Comparison of ENCODE assay signal across 8 mouse cellular contexts in genomic region chr3:30650062-30650841, GRCm38 (mm10). TPM values are rescaled to one million over a fixed set of nuclear protein-coding genes. Genes with fewer than 3 reads are reported as not detected.
A peak's percentile ranks its signal among the peaks of the same experiment; 100 is the strongest.
DNase-seq lines count a peak whose midpoint lies in the region; ATAC-seq and TF ChIP-seq lines count a peak whose summit lies in the region.

No protein-coding gene starts in this region.

- no peak for TF ChIP-seq POLR2A in cerebellum, adult 2 months (IDR thresholded peaks at IDR 0.05; ENCODE audit: borderline replicate concordance, insufficient read depth, low read length)

- peak overlapping the region; percentile 49 for H3K9ac ChIP-seq in limb, embryonic 11.5 days (ENCODE audit: low read length)
- peak overlapping the region; percentile 29; the same call in 1 of the 2 replicates for H3K9ac ChIP-seq in midbrain, embryonic 12.5 days (replicated peaks)

- H3K4me3 ChIP-seq in cerebellum, adult 2 months (replicated peaks; ENCODE audit: insufficient read depth, low read depth, low read length) = peak overlapping the region; percentile 33
- peak overlapping the region; percentile 53 for H3K4me3 ChIP-seq in hindbrain, embryonic 10.5 days
- peak overlapping the region; percentile 43 for H3K4me3 ChIP-seq in limb, embryonic 11.5 days (ENCODE audit: low read depth, low read length)
- H3K4me3 ChIP-seq in midbrain, embryonic 12.5 days = peak overlapping the region; percentile 43

- DNase-seq in cerebellum, adult 2 months = peak in 1 of 2 experiments; percentile 13
- DNase-seq in cerebellum, adult 8-10 months = no peak
- DNase-seq in urinary bladder, postnatal 14 days (ENCODE audit: low spot score) = peak; percentile 46
- DNase-seq in urinary bladder, adult 2 months (ENCODE audit: low spot score) = no peak
- peak; percentile 35 for DNase-seq in hindbrain, embryonic 10.5 days (ENCODE audit: low spot score)
- peak; percentile 60 for DNase-seq in limb, embryonic 11.5 days (ENCODE audit: low spot score)
- DNase-seq in c-Kit-positive CD71-positive TER-119-positive erythroid progenitor cells, embryonic 14.5 days (ENCODE audit: low spot score) = no peak

- H3K4me2 ChIP-seq in limb, embryonic 11.5 days (ENCODE audit: low read depth, severe bottlenecking) = peak overlapping the region; percentile 84
- H3K4me2 ChIP-seq in midbrain, embryonic 12.5 days (replicated peaks) = peak overlapping the region; percentile 62

- ATAC-seq in limb, embryonic 11.5 days (ENCODE audit: insufficient number of reproducible peaks, low FRiP score, low TSS enrichment, low read depth) = no peak
- no peak for ATAC-seq in midbrain, embryonic 12.5 days (ENCODE audit: low FRiP score, low read depth)

- peaks cover 2% of the 10 kb centered on the region; the same call in 1 of the 2 replicates for H3K27me3 ChIP-seq in cerebellum, adult 2 months (ENCODE audit: control insufficient read depth, insufficient read depth, low read length)
- H3K27me3 ChIP-seq in hindbrain, embryonic 10.5 days (ENCODE audit: insufficient read depth, poor library complexity, severe bottlenecking) = peaks cover 42% of the 10 kb centered on the region
- peaks cover 15% of the 10 kb centered on the region for H3K27me3 ChIP-seq in limb, embryonic 11.5 days (ENCODE audit: control insufficient read depth, insufficient read depth, low read length)
- H3K27me3 ChIP-seq in midbrain, embryonic 12.5 days = peaks cover 40% of the 10 kb centered on the region

- no peak overlapping the region for H3K27ac ChIP-seq in cerebellum, adult 2 months (ENCODE audit: insufficient read depth, low read length)
- H3K27ac ChIP-seq in hindbrain, embryonic 10.5 days = no peak overlapping the region
- H3K27ac ChIP-seq in limb, embryonic 11.5 days (replicated peaks; ENCODE audit: low read depth, low read length) = no peak overlapping the region
- no peak overlapping the region for H3K27ac ChIP-seq in midbrain, embryonic 12.5 days (replicated peaks)

- TF ChIP-seq CTCF in cerebellum, adult 2 months (IDR thresholded peaks at IDR 0.05; ENCODE audit: borderline replicate concordance, insufficient read depth, low read depth, low read length) = no peak

- no peaks in the 10 kb centered on the region for H3K36me3 ChIP-seq in hindbrain, embryonic 10.5 days
- H3K36me3 ChIP-seq in limb, embryonic 11.5 days (ENCODE audit: control insufficient read depth, insufficient read depth, low read length) = no peaks in the 10 kb centered on the region
- no peaks in the 10 kb centered on the region for H3K36me3 ChIP-seq in midbrain, embryonic 12.5 days

- WGBS in cerebellum, adult 2 months = under 1% methylated on average over 41 of the region's 41 CpGs
- under 1% methylated on average over 41 of the region's 41 CpGs for WGBS in hindbrain, embryonic 10.5 days
- under 1% methylated on average over 41 of the region's 41 CpGs for WGBS in limb, embryonic 11.5 days
- WGBS in midbrain, embryonic 12.5 days = under 1% methylated on average over 41 of the region's 41 CpGs

- H3K9me3 ChIP-seq in hindbrain, embryonic 10.5 days = no peaks in the 10 kb centered on the region
- H3K9me3 ChIP-seq in limb, embryonic 11.5 days (ENCODE audit: control insufficient read depth, low read length) = no peaks in the 10 kb centered on the region
- H3K9me3 ChIP-seq in midbrain, embryonic 12.5 days = no peaks in the 10 kb centered on the region

- no peaks in the 10 kb centered on the region for H3K4me1 ChIP-seq in cerebellum, adult 2 months (ENCODE audit: control insufficient read depth, insufficient read depth, low read length)
- peaks cover 28% of the 10 kb centered on the region for H3K4me1 ChIP-seq in hindbrain, embryonic 10.5 days (replicated peaks)
- no peaks in the 10 kb centered on the region for H3K4me1 ChIP-seq in limb, embryonic 11.5 days (ENCODE audit: control insufficient read depth, insufficient read depth, low read length)
- H3K4me1 ChIP-seq in midbrain, embryonic 12.5 days = peaks cover 18% of the 10 kb centered on the region

RNA-seq across cellular contexts. Expression of gene Lrrc34, which starts 2.6 kb away (rescaled TPM):
- 0.21 and 0.24 TPM in 2 replicates for polyA plus RNA-seq in cerebellum, adult 2 months (2012; rRNA removed)
- 0.25 and 0.27 TPM in 2 replicates for polyA plus RNA-seq in urinary bladder, adult 2 months (2012; rRNA removed)
- polyA plus RNA-seq in hindbrain, embryonic 10.5 days (2016; fragmentation: Nextera tagmentation; extraction: Ambion mirVana) = 3.6 and 4.0 TPM in 2 replicates
- 2.1 and 2.6 TPM in 2 replicates for polyA plus RNA-seq in limb, embryonic 11.5 days (2014; fragmentation: Nextera tagmentation; extraction: Ambion mirVana)
- 0.88 and 1.3 TPM in 2 replicates for polyA plus RNA-seq in midbrain, embryonic 12.5 days (2016; fragmentation: Nextera tagmentation; extraction: Ambion mirVana)

RNA-seq across cellular contexts. Expression of gene Lrriq4, which starts 5.9 kb away (rescaled TPM):
- polyA plus RNA-seq in cerebellum, adult 2 months (2012; rRNA removed) = not detected in 2 replicates
- polyA plus RNA-seq in urinary bladder, adult 2 months (2012; rRNA removed) = 0.06 TPM in 1 of 2 replicates, not detected in the other
- not detected in 2 replicates for polyA plus RNA-seq in hindbrain, embryonic 10.5 days (2016; fragmentation: Nextera tagmentation; extraction: Ambion mirVana)
- not detected in 2 replicates for polyA plus RNA-seq in limb, embryonic 11.5 days (2014; fragmentation: Nextera tagmentation; extraction: Ambion mirVana)
- polyA plus RNA-seq in midbrain, embryonic 12.5 days (2016; fragmentation: Nextera tagmentation; extraction: Ambion mirVana) = not detected in 2 replicates

RNA-seq across cellular contexts. Expression of gene Mynn, which starts 48.4 kb away (rescaled TPM):
- polyA plus RNA-seq in cerebellum, adult 2 months (2012; rRNA removed) = 16.7 and 21.6 TPM in 2 replicates
- polyA plus RNA-seq in urinary bladder, adult 2 months (2012; rRNA removed) = 18.3 and 22.5 TPM in 2 replicates
- 24.3 and 28.1 TPM in 2 replicates for polyA plus RNA-seq in hindbrain, embryonic 10.5 days (2016; fragmentation: Nextera tagmentation; extraction: Ambion mirVana)
- 32.1 and 37.8 TPM in 2 replicates for polyA plus RNA-seq in limb, embryonic 11.5 days (2014; fragmentation: Nextera tagmentation; extraction: Ambion mirVana)
- polyA plus RNA-seq in midbrain, embryonic 12.5 days (2016; fragmentation: Nextera tagmentation; extraction: Ambion mirVana) = 34.7 and 39.6 TPM in 2 replicates

RNA-seq across cellular contexts. Expression of gene Lrrc31, which starts 49.4 kb away (rescaled TPM):
- polyA plus RNA-seq in cerebellum, adult 2 months (2012; rRNA removed) = not detected in 2 replicates
- polyA plus RNA-seq in urinary bladder, adult 2 months (2012; rRNA removed) = 0.11 TPM in 1 of 2 replicates, not detected in the other
- polyA plus RNA-seq in hindbrain, embryonic 10.5 days (2016; fragmentation: Nextera tagmentation; extraction: Ambion mirVana) = not detected in 2 replicates
- 0.08 TPM in 1 of 2 replicates, not detected in the other for polyA plus RNA-seq in limb, embryonic 11.5 days (2014; fragmentation: Nextera tagmentation; extraction: Ambion mirVana)
- not detected in 2 replicates for polyA plus RNA-seq in midbrain, embryonic 12.5 days (2016; fragmentation: Nextera tagmentation; extraction: Ambion mirVana)

RNA-seq across cellular contexts. Expression of gene Actrt3, which starts 50.5 kb away (rescaled TPM):
- polyA plus RNA-seq in cerebellum, adult 2 months (2012; rRNA removed) = 1.8 and 2.5 TPM in 2 replicates
- not detected in 2 replicates for polyA plus RNA-seq in urinary bladder, adult 2 months (2012; rRNA removed)
- polyA plus RNA-seq in hindbrain, embryonic 10.5 days (2016; fragmentation: Nextera tagmentation; extraction: Ambion mirVana) = 0.14 TPM in 1 of 2 replicates, not detected in the other
- polyA plus RNA-seq in limb, embryonic 11.5 days (2014; fragmentation: Nextera tagmentation; extraction: Ambion mirVana) = 0.24 TPM in 1 of 2 replicates, not detected in the other
- 0.18 TPM in 1 of 2 replicates, not detected in the other for polyA plus RNA-seq in midbrain, embryonic 12.5 days (2016; fragmentation: Nextera tagmentation; extraction: Ambion mirVana)

Comparison
In these comparisons a context has a peak if more than half of its experiments do, and no peak if none do; other contexts are left out.
1. DNase-seq: peak in urinary bladder, postnatal 14 days (single experiment), hindbrain, embryonic 10.5 days (single experiment) and limb, embryonic 11.5 days (single experiment); none in cerebellum, adult 8-10 months (single experiment), urinary bladder, adult 2 months (single experiment) and c-Kit-positive CD71-positive TER-119-positive erythroid progenitor cells, embryonic 14.5 days (single experiment).
2. Peak in every context shown above with its lines, with median percentiles within 50 percentile points of each other: H3K4me3 ChIP-seq.